Mouse (Mus musculus) C2C12 (cell line): ENCODE data around the gene Ptprn2.

Experiments used
- CEBPB ChIP-seq: IDR thresholded peaks from one replicate; pipeline ENCODE4 v1.6.1; 2011; ENCODE audit warnings: low read depth, mild to moderate bottlenecking, control low read depth, moderate library complexity
- CTCF ChIP-seq: IDR thresholded peaks from one replicate; pipeline ENCODE4 v1.5.1; 2011; ENCODE audit not compliant: control insufficient read depth, insufficient read depth, insufficient read length
- MAX ChIP-seq: IDR thresholded peaks from one replicate; pipeline ENCODE4 v1.6.1; 2011; ENCODE audit warnings: mild to moderate bottlenecking, control low read depth
- MYOG ChIP-seq: IDR thresholded peaks from one replicate; pipeline ENCODE4 v1.6.1; 2011; ENCODE audit not compliant: control insufficient read depth, insufficient read length; ENCODE audit errors: extremely low read depth
- USF1 ChIP-seq: IDR thresholded peaks from one replicate; pipeline ENCODE4 v1.6.1; 2011; ENCODE audit warnings: low read depth, mild to moderate bottlenecking, control low read depth, moderate library complexity

DNA sequence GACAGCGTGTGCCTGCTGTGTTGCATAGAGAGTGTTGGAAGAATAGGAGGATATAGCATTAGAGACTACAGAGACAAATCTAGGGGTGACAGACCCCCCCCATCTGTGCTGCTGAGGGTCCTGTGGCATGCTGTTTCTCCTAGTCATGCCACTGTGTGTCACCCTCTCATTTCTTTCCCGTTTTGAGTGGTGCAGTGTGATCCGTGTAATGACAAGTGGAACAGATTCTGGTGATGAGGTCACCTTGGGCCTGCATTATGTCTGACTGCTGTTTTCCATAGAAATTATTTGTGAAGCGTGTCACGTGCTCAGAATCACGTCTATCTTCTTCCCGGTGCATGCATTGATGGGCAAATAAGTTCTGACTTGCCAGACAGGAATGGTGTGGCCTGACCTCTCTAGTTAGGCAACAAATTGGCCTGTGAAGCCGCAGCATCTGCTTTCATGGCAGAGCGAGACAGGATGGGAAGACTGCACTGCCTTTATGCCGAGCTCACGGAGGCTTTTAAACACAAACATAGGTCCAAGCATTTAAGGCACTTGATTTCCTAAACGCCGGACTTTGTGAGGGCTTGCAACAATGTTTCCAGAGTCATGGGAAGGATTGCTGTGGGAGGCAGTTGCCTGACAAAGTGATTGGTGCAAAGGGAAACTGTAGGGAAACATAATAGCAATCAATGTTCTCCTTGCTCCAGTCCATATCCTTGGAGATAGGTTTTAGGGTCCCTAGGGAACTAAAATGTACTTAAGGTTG lies 467.1 kb downstream of the Ptprn2 start:
- TF ChIP-seq MAX: no peak
- TF ChIP-seq CTCF: no peak
- TF ChIP-seq USF1: no peak
- no peak for TF ChIP-seq MYOG
- no peak for TF ChIP-seq CEBPB
